Mouse (Mus musculus): ENCODE data around the gene Macrod2.

DNA sequence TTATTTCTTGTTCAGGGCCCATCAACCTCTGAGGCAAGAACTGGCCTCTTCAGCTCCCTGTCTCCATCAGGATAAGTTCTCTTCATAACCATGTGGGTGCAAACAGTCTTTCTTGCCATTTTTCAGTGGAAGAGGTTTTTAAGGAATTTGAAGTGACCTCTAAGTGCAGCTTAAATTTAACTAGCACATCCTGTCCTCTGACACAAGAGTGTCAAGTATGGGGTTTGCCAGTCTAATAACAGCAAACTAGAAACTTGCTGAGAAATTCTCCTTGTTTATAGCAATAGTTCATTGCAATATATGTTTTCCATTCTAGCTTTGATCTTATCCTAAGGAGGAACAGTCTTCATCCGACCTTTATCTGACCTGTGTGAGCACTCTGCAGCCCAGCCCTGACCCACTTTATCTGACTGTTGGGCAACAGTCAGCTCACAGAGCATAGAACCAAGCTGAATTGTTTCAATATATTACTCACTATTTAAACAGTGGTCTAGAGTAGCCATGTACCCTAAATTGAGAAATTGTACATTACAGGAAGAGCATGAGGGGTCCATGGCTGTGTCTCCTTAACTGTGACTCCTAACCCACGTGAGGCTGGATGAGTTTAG, 226.7 kb downstream of the Macrod2 start:
- TF ChIP-seq CTCF (IDR thresholded peaks at IDR 0.05; ENCODE audit: extremely low read depth, insufficient read length, insufficient replicate concordance, low read depth, low read length), result no peak
- TF ChIP-seq POLR2A (IDR thresholded peaks at IDR 0.05; ENCODE audit: low read depth, low read length), result no peak
